Mouse (Mus musculus) lung, embryonic 16.5 days (tissue): Measurements from ENCODE around the gene Usp13. TPM values are rescaled to one million over a fixed set of nuclear protein-coding genes. Genes with fewer than 3 reads are reported as not detected.

Experiments used
- ATAC-seq: fragments of 200-750 bp; cut with Nextera tagmentation; 2 replicates; pipeline ENCODE4 v1.8.0; 2017; ENCODE audit warnings: low read depth, mild to moderate bottlenecking, moderate library complexity
- H3K27ac ChIP-seq: fragments of 300-500 bp; sonication (generic); 2 replicates; pipeline ENCODE4 v1.5.1; 2014; ENCODE audit warnings: mild to moderate bottlenecking, control low read depth, low read length
- H3K27me3 ChIP-seq: fragments of 300-500 bp; sonication (generic); 2 replicates; pipeline ENCODE4 v1.6.1; 2014; ENCODE audit warnings: low read depth, low read length, mixed read lengths; ENCODE audit not compliant: control insufficient read depth, insufficient read depth
- H3K36me3 ChIP-seq: fragments of 300-500 bp; sonication (generic); 2 replicates; pipeline ENCODE4 v1.6.1; 2014; ENCODE audit warnings: low read length; ENCODE audit not compliant: control insufficient read depth, insufficient read depth
- H3K4me1 ChIP-seq: fragments of 300-500 bp; sonication (generic); replicated peaks from 2 replicates; pipeline ENCODE4 v1.6.1; 2014; ENCODE audit warnings: low read length, mixed read lengths; ENCODE audit not compliant: control insufficient read depth, insufficient read depth
- H3K4me2 ChIP-seq: fragments of 300-500 bp; sonication (generic); 2 replicates; pipeline ENCODE4 v1.6.1; 2014; ENCODE audit warnings: low read depth, low read length, control low read depth
- H3K4me3 ChIP-seq: fragments of 300-500 bp; sonication (generic); 2 replicates; pipeline ENCODE4 v1.5.1; 2014; ENCODE audit warnings: mild to moderate bottlenecking, low read length, control low read depth
- H3K9ac ChIP-seq: fragments of 300-500 bp; sonication (generic); 2 replicates; pipeline ENCODE4 v1.6.1; 2014; ENCODE audit warnings: low read length, control low read depth
- H3K9me3 ChIP-seq: fragments of 300-500 bp; sonication (generic); 2 replicates; pipeline ENCODE4 v1.6.1; 2016; ENCODE audit warnings: low read length; ENCODE audit not compliant: control insufficient read depth
- WGBS: fragments of 180-500 bp; shearing (Covaris S2); extraction: QIAGEN DNeasy Blood & Tissue Kit; methylation state at CpG from one replicate; pipeline ENCODE4 v1.1.7; 2014; 5-methylcytosine and 5-hydroxymethylcytosine counted together
- polyA plus RNA-seq: library from polyadenylated mRNA; unstranded; fragments of >200 nt; fragmentation: Nextera tagmentation; extraction: Ambion mirVana; gene quantifications from 2 replicates; pipeline ENCODE4 v1.2.1, GENCODE M21; 2015

The Usp13 gene
- polyA plus RNA-seq, 1 experiment from 2014 or later = 7.0 TPM

GRCm38 (mm10) chr3:32970257-32970656, 152.9 kb downstream of the Usp13 start:
- Histone ChIP-seq H3K4me1 (no peaks in the 10 kb centered on the region), H3K4me2 (no peak overlapping the region), H3K27ac (no peak overlapping the region), H3K27me3 (no peaks in the 10 kb centered on the region), H3K36me3 (no peaks in the 10 kb centered on the region), H3K4me3 (no peak overlapping the region), H3K9ac (no peak overlapping the region), H3K9me3 (no peaks in the 10 kb centered on the region)
- 96% methylated on average over 1 of the region's 1 CpGs for WGBS
- no peak for ATAC-seq

- Histone ChIP-seq H3K4me2 (no peak overlapping the region), H3K4me1 (no peaks in the 10 kb centered on the region), H3K36me3 (no peaks in the 10 kb centered on the region), H3K27ac (no peak overlapping the region), H3K9ac (no peak overlapping the region), H3K4me3 (no peak overlapping the region), H3K27me3 (no peaks in the 10 kb centered on the region), H3K9me3 (no peaks in the 10 kb centered on the region)
- no peak for ATAC-seq
- 73% methylated on average over 6 of the region's 6 CpGs for WGBS
These were observed 161.9 kb downstream of the Usp13 start for GRCm38 (mm10) chr3:32979238-32979637.

DNA sequence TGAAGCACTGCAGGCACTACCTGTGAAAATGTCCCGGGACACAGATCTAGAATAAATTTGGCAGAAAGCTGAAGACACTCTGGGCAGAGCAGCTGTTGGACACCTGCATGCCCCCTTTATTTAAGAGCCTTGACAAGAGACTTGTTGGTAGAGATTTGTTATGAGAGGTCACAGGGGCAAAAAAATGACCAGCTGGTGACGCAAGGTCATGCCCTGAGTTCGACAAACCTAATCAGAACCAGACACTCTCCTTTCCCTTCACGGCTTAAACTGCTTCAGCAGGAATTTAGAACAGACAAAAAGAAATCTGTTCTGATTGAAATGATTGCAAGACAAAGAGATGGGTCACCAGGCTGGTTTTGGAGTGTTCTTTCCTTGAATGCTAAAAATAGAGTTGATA, 162.6 kb downstream of the Usp13 start:
- H3K4me3 ChIP-seq = no peak overlapping the region
- H3K27me3 ChIP-seq = no peaks in the 10 kb centered on the region
- 47% methylated on average over 4 of the region's 4 CpGs for whole genome bisulfite sequencing
- H3K27ac ChIP-seq = no peak overlapping the region
- no peak overlapping the region for H3K9ac ChIP-seq
- ATAC-seq = no peak
- H3K9me3 ChIP-seq = no peaks in the 10 kb centered on the region
- H3K4me2 ChIP-seq = no peak overlapping the region
- no peaks in the 10 kb centered on the region for H3K4me1 ChIP-seq
- H3K36me3 ChIP-seq = no peaks in the 10 kb centered on the region

GRCm38 (mm10) chr3:32985141-32985540, 167.8 kb downstream of the Usp13 start:
- ATAC-seq = no peak
- H3K27me3 ChIP-seq = no peaks in the 10 kb centered on the region
- no peak overlapping the region for H3K27ac ChIP-seq
- H3K36me3 ChIP-seq = no peaks in the 10 kb centered on the region
- no peak overlapping the region for H3K9ac ChIP-seq
- no peaks in the 10 kb centered on the region for H3K9me3 ChIP-seq
- whole genome bisulfite sequencing = 65% methylated on average over 3 of the region's 3 CpGs
- H3K4me3 ChIP-seq = no peak overlapping the region
- H3K4me1 ChIP-seq = no peaks in the 10 kb centered on the region
- no peak overlapping the region for H3K4me2 ChIP-seq

Other genes starting within 250 kb of the Usp13 start
- 83.1 and 89.1 TPM in 2 replicates for gene Gnb4, start 201.0 kb upstream of the Usp13 start, polyA plus RNA-seq
- 152 and 155 TPM in 2 replicates for gene Actl6a, start 111.2 kb upstream of the Usp13 start, polyA plus RNA-seq
- 303 and 310 TPM in 2 replicates for gene Ndufb5, start 80.6 kb upstream of the Usp13 start, polyA plus RNA-seq
- gene Mrpl47, start 79.9 kb upstream of the Usp13 start, polyA plus RNA-seq = 28.3 and 28.9 TPM in 2 replicates